Mouse (Mus musculus): ENCODE data around the gene Slc25a44. TPM values are rescaled to one million over a fixed set of nuclear protein-coding genes. Genes with fewer than 3 reads are reported as not detected.
"Not testable (repeated sequence)": the region's sequence is repeated elsewhere in the genome, so short reads cannot be mapped to it uniquely, and the experiment has no call there.

Slc25a44 gene
- polyA plus RNA-seq, 1 experiment from 2014 or later = 30.4 TPM

DNA sequence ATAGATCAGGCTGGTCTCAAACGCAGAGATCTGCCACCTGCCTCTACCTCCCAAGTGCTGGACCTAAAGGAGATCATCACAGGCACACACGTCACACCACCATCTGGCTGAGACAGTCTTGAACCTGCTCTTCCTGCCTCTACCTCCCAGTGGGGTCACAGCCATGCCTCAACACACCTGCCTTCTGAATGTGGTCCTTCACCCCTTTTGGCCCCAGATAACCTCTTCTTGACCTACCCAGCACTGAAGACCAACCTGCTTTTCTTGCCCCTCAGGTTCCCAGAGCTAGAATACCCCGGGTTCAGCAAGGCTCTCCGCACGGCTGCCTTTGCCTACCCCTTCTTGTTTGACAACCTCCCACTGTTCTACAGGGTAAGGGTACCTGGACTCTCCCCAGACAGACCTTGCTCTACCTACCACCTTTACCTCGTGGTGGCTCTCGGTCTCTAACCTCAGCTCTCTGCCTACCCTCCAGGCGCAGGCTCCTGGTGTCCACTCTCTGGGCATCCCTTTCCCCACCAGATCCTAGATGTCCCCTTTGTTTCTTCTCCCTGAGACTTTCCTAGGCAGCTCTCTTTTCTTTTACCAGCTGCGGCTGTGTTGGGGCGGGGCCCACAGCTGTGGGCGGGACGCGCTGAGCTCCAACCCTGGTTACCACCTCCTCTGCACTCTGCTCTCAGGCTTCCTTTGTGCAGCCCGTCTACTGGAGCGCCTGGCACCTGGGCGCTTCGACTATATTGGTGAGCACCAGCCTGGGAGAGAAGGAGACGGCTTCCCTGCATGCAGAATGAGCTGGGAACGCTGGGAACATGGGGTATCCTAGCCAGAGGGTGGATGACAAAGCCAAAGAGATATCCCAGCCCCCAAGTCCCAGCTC lies 49.0 kb downstream of the Slc25a44 start:
- ATAC-seq = peak; percentile 77
- WGBS = 10% methylated on average over 16 of the region's 19 CpGs
- H3K4me2 ChIP-seq (replicated peaks; ENCODE audit: low read depth) = peak overlapping the region; percentile 44
- not testable (repeated sequence) for H3K4me1 ChIP-seq (replicated peaks; ENCODE audit: control insufficient read depth, insufficient read depth, low read length); H3K9ac ChIP-seq (ENCODE audit: low read depth, low read length); H3K4me3 ChIP-seq (ENCODE audit: low read depth, low read length); H3K27me3 ChIP-seq (replicated peaks; ENCODE audit: control insufficient read depth, insufficient read depth, low read length); H3K27ac ChIP-seq (ENCODE audit: low read depth, low read length); H3K9me3 ChIP-seq (ENCODE audit: control insufficient read depth); H3K36me3 ChIP-seq (ENCODE audit: control insufficient read depth, insufficient read depth)

DNA sequence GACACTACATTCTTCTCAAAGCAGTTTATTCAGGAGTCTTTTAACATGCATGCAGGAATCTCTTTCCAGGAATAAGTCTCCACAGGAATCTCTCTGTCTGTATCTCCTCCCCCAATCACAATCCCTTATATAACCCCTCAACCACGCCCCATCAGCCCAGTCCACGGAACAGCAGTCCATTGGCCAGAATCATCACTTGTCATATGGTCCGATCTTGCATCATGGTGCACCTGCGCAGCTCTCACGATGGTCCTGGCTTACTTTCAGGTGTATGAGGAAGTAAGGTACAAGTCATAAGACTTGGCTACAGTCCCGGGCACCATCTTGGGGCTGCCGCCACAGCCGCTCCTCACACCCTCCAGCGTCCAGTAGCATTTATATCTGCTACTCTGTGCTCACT lies 52.3 kb downstream of the Slc25a44 start, which contains the start of gene Bglap3:
TSS of gene Bglap3 (minus strand) at position 101 of the 400 bp plus-strand sequence.
- H3K27ac ChIP-seq (ENCODE audit: low read depth, low read length); ATAC-seq; H3K36me3 ChIP-seq (ENCODE audit: control insufficient read depth, insufficient read depth); H3K4me1 ChIP-seq (replicated peaks; ENCODE audit: control insufficient read depth, insufficient read depth, low read length); H3K4me3 ChIP-seq (ENCODE audit: low read depth, low read length); H3K9me3 ChIP-seq (ENCODE audit: control insufficient read depth); H3K4me2 ChIP-seq (replicated peaks; ENCODE audit: low read depth); H3K9ac ChIP-seq (ENCODE audit: low read depth, low read length); H3K27me3 ChIP-seq (replicated peaks; ENCODE audit: control insufficient read depth, insufficient read depth, low read length): not testable (repeated sequence)
- 88% methylated on average over 9 of the region's 9 CpGs for WGBS

- not testable (repeated sequence) for H3K4me1 ChIP-seq (replicated peaks; ENCODE audit: control insufficient read depth, insufficient read depth, low read length); H3K9me3 ChIP-seq (ENCODE audit: control insufficient read depth); H3K9ac ChIP-seq (ENCODE audit: low read depth, low read length); H3K27ac ChIP-seq (ENCODE audit: low read depth, low read length); ATAC-seq; H3K4me2 ChIP-seq (replicated peaks; ENCODE audit: low read depth); H3K36me3 ChIP-seq (ENCODE audit: control insufficient read depth, insufficient read depth); H3K4me3 ChIP-seq (ENCODE audit: low read depth, low read length)
- peaks cover 21% of the 10 kb centered on the region for H3K27me3 ChIP-seq (replicated peaks; ENCODE audit: control insufficient read depth, insufficient read depth, low read length)
- WGBS = 87% methylated on average over 7 of the region's 7 CpGs
Measured at GRCm38 (mm10) chr3:88368511-88368910, 56.4 kb downstream of the Slc25a44 start.

DNA sequence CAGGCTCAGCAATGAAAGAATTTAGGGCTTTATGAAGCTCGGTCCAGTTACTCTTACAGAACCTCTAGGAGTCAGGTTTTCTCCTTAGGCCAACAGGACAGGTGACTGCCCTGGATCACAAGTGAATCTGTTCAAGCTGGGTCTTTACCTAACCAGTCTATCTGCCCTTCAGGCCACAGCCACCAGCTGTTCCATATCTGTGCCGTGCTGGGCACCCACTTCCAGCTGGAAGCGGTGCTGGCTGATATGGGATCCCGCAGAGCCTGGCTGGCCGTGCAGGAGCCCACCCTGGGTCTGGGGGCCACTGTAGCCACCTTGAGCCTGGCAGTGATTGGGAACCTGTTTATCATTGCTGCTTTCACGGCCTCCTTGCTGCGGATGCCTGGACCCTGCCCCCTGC lies 57.4 kb downstream of the Slc25a44 start:
- peak overlapping the region; percentile 48; the same call in 1 of the 2 replicates for H3K4me2 ChIP-seq (replicated peaks; ENCODE audit: low read depth)
- not testable (repeated sequence) for H3K36me3 ChIP-seq (ENCODE audit: control insufficient read depth, insufficient read depth); H3K4me1 ChIP-seq (replicated peaks; ENCODE audit: control insufficient read depth, insufficient read depth, low read length); H3K4me3 ChIP-seq (ENCODE audit: low read depth, low read length); ATAC-seq; H3K9me3 ChIP-seq (ENCODE audit: control insufficient read depth); H3K27ac ChIP-seq (ENCODE audit: low read depth, low read length); H3K9ac ChIP-seq (ENCODE audit: low read depth, low read length)
- H3K27me3 ChIP-seq (replicated peaks; ENCODE audit: control insufficient read depth, insufficient read depth, low read length) = peaks cover 21% of the 10 kb centered on the region
- WGBS = 42% methylated on average over 3 of the region's 7 CpGs

GRCm38 (mm10) chr3:88366830-88367428 lies 58.0 kb downstream of the Slc25a44 start:
- Histone ChIP-seq H3K4me2 (replicated peaks; ENCODE audit: low read depth) (peak overlapping the region; percentile 48), H3K27me3 (replicated peaks; ENCODE audit: control insufficient read depth, insufficient read depth, low read length) (peaks cover 21% of the 10 kb centered on the region)
- H3K4me3 ChIP-seq (ENCODE audit: low read depth, low read length); H3K9ac ChIP-seq (ENCODE audit: low read depth, low read length); H3K9me3 ChIP-seq (ENCODE audit: control insufficient read depth); H3K36me3 ChIP-seq (ENCODE audit: control insufficient read depth, insufficient read depth); H3K27ac ChIP-seq (ENCODE audit: low read depth, low read length); H3K4me1 ChIP-seq (replicated peaks; ENCODE audit: control insufficient read depth, insufficient read depth, low read length): not testable (repeated sequence)
- ATAC-seq = peak; percentile 56
- WGBS = 6% methylated on average over 19 of the region's 22 CpGs

DNA sequence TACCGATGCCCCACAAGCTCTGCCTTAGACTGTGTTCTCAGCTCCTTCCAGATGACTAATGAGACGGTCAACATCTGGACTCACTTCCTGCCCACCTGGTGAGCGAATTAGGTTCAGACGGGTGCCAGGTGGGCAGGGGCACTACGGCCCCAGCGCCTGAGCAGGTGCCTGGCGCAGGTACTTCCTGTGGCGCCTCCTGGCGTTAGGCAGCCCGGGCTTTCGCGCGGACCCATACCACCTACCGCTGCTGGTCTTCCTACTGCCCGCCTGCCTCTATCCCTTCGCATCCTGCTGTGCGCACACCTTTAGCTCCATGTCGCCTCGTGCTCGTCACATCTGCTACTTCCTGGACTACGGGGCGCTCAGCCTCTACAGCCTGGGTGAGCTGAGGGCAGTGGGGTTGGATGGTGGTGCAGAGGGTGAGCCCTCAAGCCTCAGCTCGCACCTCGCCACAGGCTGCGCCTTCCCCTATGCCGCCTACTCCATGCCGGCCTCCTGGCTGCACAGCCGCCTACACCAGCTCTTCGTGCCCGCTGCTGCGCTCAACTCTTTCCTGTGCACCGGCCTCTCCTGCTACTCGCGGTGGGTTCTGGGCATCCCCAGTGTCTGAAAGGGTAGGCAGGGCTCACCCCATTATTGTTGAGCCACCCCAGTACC lies 59.1 kb downstream of the Slc25a44 start:
- no peak overlapping the region for H3K4me2 ChIP-seq (replicated peaks; ENCODE audit: low read depth)
- H3K4me1 ChIP-seq (replicated peaks; ENCODE audit: control insufficient read depth, insufficient read depth, low read length) = no peaks in the 10 kb centered on the region
- H3K9ac ChIP-seq (ENCODE audit: low read depth, low read length) = no peak overlapping the region
- H3K27ac ChIP-seq (ENCODE audit: low read depth, low read length) = no peak overlapping the region
- H3K4me3 ChIP-seq (ENCODE audit: low read depth, low read length) = no peak overlapping the region
- peaks cover 18% of the 10 kb centered on the region for H3K36me3 ChIP-seq (ENCODE audit: control insufficient read depth, insufficient read depth)
- 51% methylated on average over 34 of the region's 34 CpGs for WGBS
- H3K27me3 ChIP-seq (replicated peaks; ENCODE audit: control insufficient read depth, insufficient read depth, low read length) = peaks cover 21% of the 10 kb centered on the region
- no peak for ATAC-seq
- peak; percentile 12; the same call in 1 of the 2 replicates for TF ChIP-seq CTCF (IDR thresholded peaks at IDR 0.05; ENCODE audit: low read depth)
- 0 out of 2 replicates have a peak, but pooled peaks cover 5% of the 10 kb centered on the region for H3K9me3 ChIP-seq (ENCODE audit: control insufficient read depth)

Measured in intestine, postnatal 0 days (tissue).